Mouse (Mus musculus) megakaryocyte, embryonic 14.5 days (primary cell): ENCODE measurements around the gene Ace3. TPM values are rescaled to one million over a fixed set of nuclear protein-coding genes. Genes with fewer than 3 reads are reported as not detected.

Source experiments
- H3K27me3 ChIP-seq: replicated peaks from 2 replicates; pipeline ENCODE3; 2012; ENCODE audit warnings: inconsistent platforms
- H3K36me3 ChIP-seq: replicated peaks from 2 replicates; pipeline ENCODE3; 2012; ENCODE audit warnings: low read length, inconsistent platforms, mixed read lengths
- H3K4me1 ChIP-seq: 2 replicates; pipeline ENCODE4 v1.6.1; 2012; ENCODE audit warnings: inconsistent platforms
- H3K4me3 ChIP-seq: replicated peaks from 2 replicates; pipeline ENCODE3; 2012; ENCODE audit warnings: moderate library complexity, mild to moderate bottlenecking, inconsistent platforms
- H3K9me3 ChIP-seq: 2 replicates; pipeline ENCODE4 v1.6.1; 2012; ENCODE audit warnings: inconsistent platforms
- FLI1 ChIP-seq: IDR thresholded peaks from 2 replicates; pipeline ENCODE4 v1.6.1; 2012; ENCODE audit warnings: low read length, inconsistent platforms, mixed read lengths
- GATA1 ChIP-seq: IDR thresholded peaks from 3 replicates; pipeline ENCODE4 v1.6.1; 2012; ENCODE audit warnings: mixed read lengths, low read length, inconsistent platforms, borderline replicate concordance
- polyA plus RNA-seq: library from polyadenylated mRNA; stranded (reverse); fragments of >175 nt; gene quantifications from 2 replicates; pipeline ENCODE4 v1.2.3, GENCODE M21; 2012; ENCODE audit warnings: low replicate concordance; ENCODE audit not compliant: insufficient read depth

Gene Ace3
- polyA plus RNA-seq, 1 experiment = not detected

GRCm38 (mm10) chr11:106033491-106033919 is 39.0 kb downstream of the Ace3 start:
- Histone ChIP-seq H3K9me3 (no peaks in the 10 kb centered on the region), H3K4me3 (no peak overlapping the region), H3K36me3 (peaks cover 2% of the 10 kb centered on the region), H3K4me1 (peaks cover 24% of the 10 kb centered on the region), H3K27me3 (peaks cover 3% of the 10 kb centered on the region)
- no peak for TF ChIP-seq FLI1

- no peak for TF ChIP-seq FLI1
- TF ChIP-seq GATA1 = no peak
- peaks cover 13% of the 10 kb centered on the region for H3K36me3 ChIP-seq
- H3K27me3 ChIP-seq = peaks cover 3% of the 10 kb centered on the region
- H3K4me3 ChIP-seq = no peak overlapping the region
- peaks cover 35% of the 10 kb centered on the region for H3K4me1 ChIP-seq
- no peaks in the 10 kb centered on the region for H3K9me3 ChIP-seq
These were observed 40.5 kb downstream of the Ace3 start for GRCm38 (mm10) chr11:106034986-106035385.

- no peaks in the 10 kb centered on the region for H3K9me3 ChIP-seq
- peaks cover 39% of the 10 kb centered on the region for H3K4me1 ChIP-seq
- peaks cover 3% of the 10 kb centered on the region for H3K27me3 ChIP-seq
- peaks cover 16% of the 10 kb centered on the region for H3K36me3 ChIP-seq
- TF ChIP-seq GATA1 (no peak), FLI1 (no peak)
- H3K4me3 ChIP-seq = peak within 1 kb of the TSS; percentile 93
These were observed 42.3 kb downstream of the Ace3 start, which contains the start of gene Dcaf7 for GRCm38 (mm10) chr11:106036548-106037417. TSS of gene Dcaf7 (plus strand) at chr11:106036872.

GRCm38 (mm10) chr11:106037418-106037751 is 42.9 kb downstream of the Ace3 start:
- TF ChIP-seq FLI1 (no peak), GATA1 (no peak)
- Histone ChIP-seq H3K4me1 (peaks cover 39% of the 10 kb centered on the region), H3K9me3 (no peaks in the 10 kb centered on the region), H3K4me3 (peak overlapping the region; percentile 93), H3K36me3 (peaks cover 18% of the 10 kb centered on the region), H3K27me3 (peaks cover 3% of the 10 kb centered on the region)

- H3K9me3 ChIP-seq = no peaks in the 10 kb centered on the region
- H3K27me3 ChIP-seq = no peaks in the 10 kb centered on the region
- peaks cover 52% of the 10 kb centered on the region for H3K36me3 ChIP-seq
- H3K4me3 ChIP-seq = no peak overlapping the region
- no peak for TF ChIP-seq FLI1
- no peak for TF ChIP-seq GATA1
- H3K4me1 ChIP-seq = peaks cover 39% of the 10 kb centered on the region
These were observed 49.9 kb downstream of the Ace3 start for GRCm38 (mm10) chr11:106044349-106044748.

GRCm38 (mm10) chr11:106045256-106045655 is 50.8 kb downstream of the Ace3 start:
- Histone ChIP-seq H3K4me3 (no peak overlapping the region), H3K9me3 (no peaks in the 10 kb centered on the region), H3K27me3 (no peaks in the 10 kb centered on the region), H3K4me1 (peaks cover 35% of the 10 kb centered on the region), H3K36me3 (peaks cover 55% of the 10 kb centered on the region)
- TF ChIP-seq GATA1 (no peak), FLI1 (no peak)

- H3K36me3 ChIP-seq = peaks cover 59% of the 10 kb centered on the region
- TF ChIP-seq GATA1 (no peak), FLI1 (no peak)
- no peaks in the 10 kb centered on the region for H3K27me3 ChIP-seq
- no peak overlapping the region for H3K4me3 ChIP-seq
- H3K9me3 ChIP-seq = no peaks in the 10 kb centered on the region
- H3K4me1 ChIP-seq = peaks cover 31% of the 10 kb centered on the region
These were observed 51.3 kb downstream of the Ace3 start for GRCm38 (mm10) chr11:106045780-106046179.

- no peaks in the 10 kb centered on the region for H3K27me3 ChIP-seq
- no peak overlapping the region for H3K4me3 ChIP-seq
- H3K36me3 ChIP-seq = peaks cover 66% of the 10 kb centered on the region
- TF ChIP-seq FLI1 (no peak), GATA1 (no peak)
- no peaks in the 10 kb centered on the region for H3K9me3 ChIP-seq
- H3K4me1 ChIP-seq = peaks cover 32% of the 10 kb centered on the region
These were observed 52.1 kb downstream of the Ace3 start for GRCm38 (mm10) chr11:106046584-106046983.

GRCm38 (mm10) chr11:106053921-106054320 is 59.4 kb downstream of the Ace3 start:
- H3K9me3 ChIP-seq = no peaks in the 10 kb centered on the region
- peaks cover 54% of the 10 kb centered on the region for H3K4me1 ChIP-seq
- H3K4me3 ChIP-seq = no peak overlapping the region
- peaks cover 97% of the 10 kb centered on the region for H3K36me3 ChIP-seq
- TF ChIP-seq GATA1 (no peak), FLI1 (no peak)
- no peaks in the 10 kb centered on the region for H3K27me3 ChIP-seq

GRCm38 (mm10) chr11:106054600-106054999 is 60.1 kb downstream of the Ace3 start:
- peak overlapping the region; percentile 12 for H3K4me3 ChIP-seq
- TF ChIP-seq GATA1 = no peak
- no peak for TF ChIP-seq FLI1
- H3K36me3 ChIP-seq = peaks cover 97% of the 10 kb centered on the region
- no peaks in the 10 kb centered on the region for H3K27me3 ChIP-seq
- H3K9me3 ChIP-seq = no peaks in the 10 kb centered on the region
- H3K4me1 ChIP-seq = peaks cover 54% of the 10 kb centered on the region

Other genes starting within 250 kb of the Ace3 start
- not detected in 2 replicates for gene Cyb561, start 41.3 kb upstream of the Ace3 start, polyA plus RNA-seq
- 0.17 and 0.89 TPM in 2 replicates for gene Ace, start 26.7 kb upstream of the Ace3 start, polyA plus RNA-seq
- not detected in 2 replicates for gene Kcnh6, start 13.4 kb downstream of the Ace3 start, polyA plus RNA-seq
- gene Dcaf7, start 42.2 kb downstream of the Ace3 start, polyA plus RNA-seq = 1.7 and 5.8 TPM in 2 replicates
- gene Taco1, start 71.4 kb downstream of the Ace3 start, polyA plus RNA-seq = 2.7 and 3.8 TPM in 2 replicates
- 1.5 and 1.6 TPM in 2 replicates for gene Map3k3, start 89.9 kb downstream of the Ace3 start, polyA plus RNA-seq
- not detected in 2 replicates for gene Gm10840, start 166.2 kb downstream of the Ace3 start, polyA plus RNA-seq
- gene Limd2, start 166.2 kb downstream of the Ace3 start, polyA plus RNA-seq = 121 and 146 TPM in 2 replicates
- gene Strada, start 207.5 kb downstream of the Ace3 start, polyA plus RNA-seq = 50.4 and 187 TPM in 2 replicates
- 1.4 and 4.7 TPM in 2 replicates for gene Ccdc47, start 221.7 kb downstream of the Ace3 start, polyA plus RNA-seq
- gene Ddx42, start 222.3 kb downstream of the Ace3 start, polyA plus RNA-seq = 4.9 and 12.1 TPM in 2 replicates